Mouse (Mus musculus) MEL (cell line): ENCODE data around the gene Frmd4b.

Experiments used
- POLR2A ChIP-seq, 2 experiments: IDR thresholded peaks; 2 replicates each; pipeline ENCODE4 v1.6.1; 2011 to 2012; ENCODE audit warnings: low read length in 2 of 2, mild to moderate bottlenecking in 2 of 2, control low read depth in 1 of 2, improper control_type of control experiment in 1 of 2, low read depth in 1 of 2, moderate library complexity in 1 of 2; ENCODE audit not compliant: control insufficient read depth in 1 of 2, insufficient read depth in 1 of 2, poor library complexity in 1 of 2
- RAD21 ChIP-seq: IDR thresholded peaks from 2 replicates; pipeline ENCODE4 v1.6.1; 2011; ENCODE audit warnings: mild to moderate bottlenecking, low read depth, low read length, improper control_type of control experiment

DNA sequence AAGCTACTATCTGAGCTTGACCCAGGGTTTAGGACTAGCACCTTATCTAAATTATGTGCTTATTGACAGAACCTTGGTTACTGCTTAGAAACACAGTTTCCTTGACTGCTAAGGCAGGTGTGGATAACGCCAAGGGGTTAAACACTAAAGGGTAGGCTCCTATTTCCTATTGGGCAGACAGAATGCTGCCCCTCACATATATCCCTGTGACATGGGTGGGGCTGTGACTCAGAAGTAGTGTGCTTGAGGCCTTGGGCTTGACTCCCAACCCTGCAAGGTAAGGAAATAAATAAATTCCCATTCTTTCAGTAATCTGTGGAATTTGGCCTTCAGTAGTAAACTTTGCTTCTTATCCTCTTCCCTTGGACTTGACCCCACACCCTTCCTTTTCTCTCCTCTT, 275.7 kb downstream of the Frmd4b start:
- TF ChIP-seq POLR2A (IDR thresholded peaks at IDR 0.05; ENCODE audit: control insufficient read depth in 1 of 2, insufficient read depth in 1 of 2, low read depth in 1 of 2, low read length in 2 of 2, poor library complexity in 1 of 2) = no peak
- TF ChIP-seq RAD21 = no peak
